Mouse (Mus musculus) C2C12 (cell line): ENCODE data around the gene Dlec1. TPM values are rescaled to one million over a fixed set of nuclear protein-coding genes. Genes with fewer than 3 reads are reported as not detected.

Source experiments
- polyA plus RNA-seq: library from polyadenylated mRNA; unstranded; fragments of >200 nt; fragmentation: generic; extraction: Trizol; gene quantifications from one replicate; pipeline ENCODE4 v1.2.1, GENCODE M21; 2012; ENCODE audit warnings: missing spikeins

Gene Dlec1
- polyA plus RNA-seq, 1 experiment = 0.01 TPM

Other genes with a start within 250 kb of the Dlec1 start
- 5.6 TPM for gene Ctdspl, start 176.0 kb upstream of the Dlec1 start, polyA plus RNA-seq
- gene Vill, start 49.7 kb upstream of the Dlec1 start, polyA plus RNA-seq = 0.96 TPM
- gene Plcd1, start 9.0 kb upstream of the Dlec1 start, polyA plus RNA-seq = 8.8 TPM
- 0.96 TPM for gene Acaa1b, start 54.6 kb downstream of the Dlec1 start, polyA plus RNA-seq
- not detected for gene Gm47289, start 56.7 kb downstream of the Dlec1 start, polyA plus RNA-seq
- not detected for gene Slc22a13, start 106.6 kb downstream of the Dlec1 start, polyA plus RNA-seq
- gene Oxsr1, start 219.9 kb downstream of the Dlec1 start, polyA plus RNA-seq = 13.0 TPM
- 50.9 TPM for gene Acaa1a, start 237.2 kb downstream of the Dlec1 start, polyA plus RNA-seq
- 19.5 TPM for gene Myd88, start 238.9 kb downstream of the Dlec1 start, polyA plus RNA-seq